ENCODE assay signal across 21 mouse cellular contexts in the genomic region with DNA sequence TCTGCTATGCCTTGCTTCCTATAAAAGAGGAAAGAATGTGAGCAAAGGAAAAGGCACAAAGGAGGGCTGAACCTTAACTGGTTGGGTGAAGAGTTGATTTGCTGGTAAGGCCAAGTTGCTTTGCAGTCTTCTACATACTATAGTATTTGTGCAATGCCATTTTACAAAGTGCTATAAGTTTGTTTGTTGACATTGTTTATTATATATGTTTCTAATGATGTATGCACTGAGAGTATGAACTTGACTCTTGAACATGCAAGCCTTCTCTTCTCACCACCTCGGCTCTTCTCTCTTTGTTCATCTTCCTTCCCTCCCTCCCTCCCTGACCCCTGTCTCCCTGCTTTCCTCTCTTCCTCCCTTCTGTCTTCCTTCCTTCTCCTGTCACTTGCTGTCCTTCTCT.
"Had no signal": no experiment of that assay in that cellular context is flagged by ENCODE, and none has a peak within 500 bp of the region (broad histone marks: within the 10 kb centered on the region; RNA-seq: fewer than 3 reads in every experiment).

No protein-coding gene starts in this region.

- ATAC-seq: midbrain, embryonic 16.5 days had no signal

- H3K27ac ChIP-seq: kidney, embryonic 15.5 days; left cerebral cortex, adult 2 months; liver, embryonic 13.5 days; midbrain, embryonic 12.5 days; neural tube, embryonic 15.5 days; stomach, postnatal 0 days had no signal

- H3K4me2 ChIP-seq: kidney, embryonic 15.5 days; liver, embryonic 13.5 days; midbrain, embryonic 12.5 days; neural tube, embryonic 15.5 days had no signal

- H3K9me3 ChIP-seq: kidney, embryonic 15.5 days; liver, embryonic 13.5 days; midbrain, embryonic 12.5 days; neural tube, embryonic 15.5 days had no signal

- H3K9ac ChIP-seq: kidney, embryonic 15.5 days; liver, embryonic 13.5 days; midbrain, embryonic 12.5 days; neural tube, embryonic 15.5 days had no signal

- H3K27me3 ChIP-seq: kidney, embryonic 15.5 days; liver, embryonic 13.5 days; midbrain, embryonic 12.5 days; neural tube, embryonic 15.5 days had no signal

- H3K36me3 ChIP-seq: kidney, embryonic 15.5 days; liver, embryonic 13.5 days; midbrain, embryonic 12.5 days; neural tube, embryonic 15.5 days had no signal

- H3K4me1 ChIP-seq: kidney, embryonic 15.5 days; liver, embryonic 13.5 days; midbrain, embryonic 12.5 days had no signal

- DNase-seq: kidney, adult 11 months; kidney, adult 8-10 months; kidney, postnatal 10 days; kidney, postnatal 36 days; layer of hippocampus, postnatal 36 days; liver, embryonic 13.5 days; lung, postnatal 14 days; lung, postnatal 4 days; right cerebral cortex, adult 18-20 months; right cerebral cortex, postnatal 14 days; right cerebral cortex, postnatal 4 days; thymus, adult 2 months; thymus, postnatal 14 days; thymus, postnatal 4 days had no signal

- H3K4me3 ChIP-seq: kidney, embryonic 15.5 days; left cerebral cortex, adult 2 months; liver, embryonic 13.5 days; midbrain, embryonic 12.5 days; myocyte; neural tube, embryonic 15.5 days had no signal
